Comparison of ENCODE assay signal across 9 mouse cellular contexts in genomic region chr10:80665459-80665858, GRCm38 (mm10). TPM values are rescaled to one million over a fixed set of nuclear protein-coding genes. Genes with fewer than 3 reads are reported as not detected.
A peak's percentile ranks its signal among the peaks of the same experiment; 100 is the strongest.
DNase-seq lines count a peak whose midpoint lies in the region; ATAC-seq lines count a peak whose summit lies in the region.
"Had no signal": no experiment of that assay in that cellular context is flagged by ENCODE, and none has a peak within 500 bp of the region (broad histone marks: within the 10 kb centered on the region; RNA-seq: fewer than 3 reads in every experiment).

No protein-coding gene starts in this region.

- H3K9me3 ChIP-seq in embryonic facial prominence, embryonic 12.5 days = no peaks in the 10 kb centered on the region
- no peaks in the 10 kb centered on the region for H3K9me3 ChIP-seq in intestine, embryonic 14.5 days (ENCODE audit: control insufficient read depth, low read length)
- H3K9me3 ChIP-seq in lung, embryonic 15.5 days = no peaks in the 10 kb centered on the region

- 59% methylated on average over 4 of the region's 4 CpGs for WGBS in embryonic facial prominence, embryonic 12.5 days
- WGBS in intestine, embryonic 14.5 days = 58% methylated on average over 4 of the region's 4 CpGs
- WGBS in lung, embryonic 15.5 days = 40% methylated on average over 4 of the region's 4 CpGs

- peaks cover 50% of the 10 kb centered on the region for H3K36me3 ChIP-seq in embryonic facial prominence, embryonic 12.5 days
- peaks cover 46% of the 10 kb centered on the region for H3K36me3 ChIP-seq in intestine, embryonic 14.5 days (ENCODE audit: control insufficient read depth, insufficient read depth, low read length)
- H3K36me3 ChIP-seq in lung, embryonic 15.5 days = peaks cover 49% of the 10 kb centered on the region

- H3K9ac ChIP-seq in embryonic facial prominence, embryonic 12.5 days = no peak overlapping the region
- H3K9ac ChIP-seq in intestine, embryonic 14.5 days (ENCODE audit: low read length) = no peak overlapping the region
- H3K9ac ChIP-seq in lung, embryonic 15.5 days = no peak overlapping the region
- H3K9ac ChIP-seq: forebrain, postnatal 0 days had no signal

- no peaks in the 10 kb centered on the region for H3K27me3 ChIP-seq in embryonic facial prominence, embryonic 12.5 days
- no peaks in the 10 kb centered on the region for H3K27me3 ChIP-seq in intestine, embryonic 14.5 days (replicated peaks; ENCODE audit: control insufficient read depth, insufficient read depth, low read length)
- H3K27me3 ChIP-seq in lung, embryonic 15.5 days = no peaks in the 10 kb centered on the region

- no peak overlapping the region for H3K4me3 ChIP-seq in embryonic facial prominence, embryonic 12.5 days
- H3K4me3 ChIP-seq in intestine, embryonic 14.5 days (ENCODE audit: low read depth, low read length) = no peak overlapping the region
- H3K4me3 ChIP-seq in lung, embryonic 15.5 days = no peak overlapping the region

- 0 out of 2 replicates have a peak overlapping the region, but pooled peaks have one; percentile 17 for H3K4me2 ChIP-seq in embryonic facial prominence, embryonic 12.5 days (replicated peaks)
- no peak overlapping the region for H3K4me2 ChIP-seq in intestine, embryonic 14.5 days (ENCODE audit: low read length)
- 0 out of 2 replicates have a peak overlapping the region, but pooled peaks have one; percentile 13 for H3K4me2 ChIP-seq in lung, embryonic 15.5 days

- peak overlapping the region; percentile 77; the same call in 1 of the 2 replicates for H3K27ac ChIP-seq in embryonic facial prominence, embryonic 12.5 days
- no peak overlapping the region for H3K27ac ChIP-seq in intestine, embryonic 14.5 days (ENCODE audit: low read depth)
- H3K27ac ChIP-seq in lung, embryonic 15.5 days = peak overlapping the region; percentile 81

- ATAC-seq in embryonic facial prominence, embryonic 12.5 days (ENCODE audit: insufficient number of reproducible peaks, insufficient read depth, low FRiP score, low TSS enrichment) = no peak
- ATAC-seq in intestine, embryonic 14.5 days (replicated peaks; ENCODE audit: low FRiP score, low TSS enrichment, low read depth) = peak; percentile 10; the same call in 1 of the 2 replicates
- no peak for ATAC-seq in lung, embryonic 15.5 days (ENCODE audit: borderline replicate concordance, extremely low read depth, low FRiP score, low TSS enrichment)
- ATAC-seq: forebrain, postnatal 0 days had no signal

- peaks cover 16% of the 10 kb centered on the region for H3K4me1 ChIP-seq in embryonic facial prominence, embryonic 12.5 days
- H3K4me1 ChIP-seq in intestine, embryonic 14.5 days (replicated peaks; ENCODE audit: control insufficient read depth, insufficient read depth, low read length) = peaks cover 14% of the 10 kb centered on the region
- H3K4me1 ChIP-seq in lung, embryonic 15.5 days = peaks cover 48% of the 10 kb centered on the region

- peak; percentile 53 for DNase-seq in kidney, adult 11 months
- DNase-seq in kidney, adult 8-10 months = no peak
- DNase-seq in intestine, embryonic 14.5 days (ENCODE audit: low spot score) = no peak
- no peak for DNase-seq in layer of hippocampus, postnatal 36 days
- no peak for DNase-seq in adipocyte (ENCODE audit: low spot score)
- no peak for DNase-seq in spleen, adult 12 weeks (ENCODE audit: low spot score)
- DNase-seq: forebrain, postnatal 0 days had no signal

RNA-seq across cellular contexts. Expression of gene Btbd2, which starts 8.6 kb away (rescaled TPM):
- polyA plus RNA-seq in embryonic facial prominence, embryonic 12.5 days (2016; fragmentation: Nextera tagmentation; extraction: Ambion mirVana) = 109 and 110 TPM in 2 replicates
- polyA plus RNA-seq in intestine, embryonic 14.5 days (2014; fragmentation: Nextera tagmentation; extraction: Ambion mirVana) = 55.8 and 73.1 TPM in 2 replicates
- 83.0 and 85.2 TPM in 2 replicates for polyA plus RNA-seq in lung, embryonic 15.5 days (2015; fragmentation: Nextera tagmentation; extraction: Ambion mirVana)
- 100 to 1,000 TPM; 102 to 106 TPM for total RNA-seq in layer of hippocampus, postnatal 36 days (2021)

RNA-seq across cellular contexts. Expression of gene Mknk2, which starts 12.5 kb away (rescaled TPM):
- 117 and 122 TPM in 2 replicates for polyA plus RNA-seq in embryonic facial prominence, embryonic 12.5 days (2016; fragmentation: Nextera tagmentation; extraction: Ambion mirVana)
- polyA plus RNA-seq in intestine, embryonic 14.5 days (2014; fragmentation: Nextera tagmentation; extraction: Ambion mirVana) = 68.2 and 71.1 TPM in 2 replicates
- polyA plus RNA-seq in lung, embryonic 15.5 days (2015; fragmentation: Nextera tagmentation; extraction: Ambion mirVana) = 99.8 and 104 TPM in 2 replicates
- total RNA-seq in layer of hippocampus, postnatal 36 days (2021) = 10 to 100 TPM; 44.7 to 52.3 TPM

RNA-seq across cellular contexts. Expression of gene Mob3a, which starts 36.3 kb away (rescaled TPM):
- 57.4 and 60.9 TPM in 2 replicates for polyA plus RNA-seq in embryonic facial prominence, embryonic 12.5 days (2016; fragmentation: Nextera tagmentation; extraction: Ambion mirVana)
- 38.6 and 47.1 TPM in 2 replicates for polyA plus RNA-seq in intestine, embryonic 14.5 days (2014; fragmentation: Nextera tagmentation; extraction: Ambion mirVana)
- 44.5 and 44.7 TPM in 2 replicates for polyA plus RNA-seq in lung, embryonic 15.5 days (2015; fragmentation: Nextera tagmentation; extraction: Ambion mirVana)
- 10 to 100 TPM; 16.0 to 16.1 TPM for total RNA-seq in layer of hippocampus, postnatal 36 days (2021)

RNA-seq across cellular contexts. Expression of gene Izumo4, which starts 36.5 kb away (rescaled TPM):
- 20.5 and 23.6 TPM in 2 replicates for polyA plus RNA-seq in embryonic facial prominence, embryonic 12.5 days (2016; fragmentation: Nextera tagmentation; extraction: Ambion mirVana)
- polyA plus RNA-seq in intestine, embryonic 14.5 days (2014; fragmentation: Nextera tagmentation; extraction: Ambion mirVana) = 15.5 and 15.9 TPM in 2 replicates
- polyA plus RNA-seq in lung, embryonic 15.5 days (2015; fragmentation: Nextera tagmentation; extraction: Ambion mirVana) = 19.8 and 23.0 TPM in 2 replicates
- 10 to 100 TPM; 49.7 to 57.0 TPM for total RNA-seq in layer of hippocampus, postnatal 36 days (2021)

RNA-seq across cellular contexts. Expression of gene Csnk1g2, which starts 42.8 kb away (rescaled TPM):
- 250 and 263 TPM in 2 replicates for polyA plus RNA-seq in embryonic facial prominence, embryonic 12.5 days (2016; fragmentation: Nextera tagmentation; extraction: Ambion mirVana)
- 66.5 and 116 TPM in 2 replicates for polyA plus RNA-seq in intestine, embryonic 14.5 days (2014; fragmentation: Nextera tagmentation; extraction: Ambion mirVana)
- 142 and 152 TPM in 2 replicates for polyA plus RNA-seq in lung, embryonic 15.5 days (2015; fragmentation: Nextera tagmentation; extraction: Ambion mirVana)
- total RNA-seq in layer of hippocampus, postnatal 36 days (2021) = 100 to 1,000 TPM; 216 to 241 TPM
